Mouse (Mus musculus): ENCODE measurements at regions not wholly inside any gene's neighbourhood (a gene's known extent, or its start where the extent isn't known, plus 50 kb on each side); places are given as distances from the start of the nearest gene placed in this dataset.
"Not testable (repeated sequence)": the region's sequence is repeated elsewhere in the genome, so short reads cannot be mapped to it uniquely, and the experiment has no call there.

- no peak for DNase-seq
These were observed 52.2 kb downstream of the Rhob start for GRCm38 (mm10) chr12:8447612-8448011.

GRCm38 (mm10) chr12:8447025-8447424, 52.8 kb downstream of the Rhob start:
- no peak for DNase-seq

- no peak for DNase-seq
These were observed 54.6 kb downstream of the Rhob start for GRCm38 (mm10) chr12:8444975-8445853.

- DNase-seq, result no peak
These were observed 55.8 kb downstream of the Rhob start for GRCm38 (mm10) chr12:8443917-8444453.

- no peak for DNase-seq
These were observed 56.6 kb downstream of the Rhob start for GRCm38 (mm10) chr12:8443253-8443661.

GRCm38 (mm10) chr12:8441275-8441674, 58.5 kb downstream of the Rhob start:
- DNase-seq, result no peak

GRCm38 (mm10) chr12:8440373-8440772, 59.4 kb downstream of the Rhob start:
- no peak for DNase-seq

GRCm38 (mm10) chr12:8439957-8440356, 59.9 kb downstream of the Rhob start:
- no peak for DNase-seq

- no peak for DNase-seq
These were observed 60.3 kb downstream of the Rhob start for GRCm38 (mm10) chr12:8439486-8439885.

GRCm38 (mm10) chr12:8438638-8439037, 61.2 kb downstream of the Rhob start:
- DNase-seq, result no peak

GRCm38 (mm10) chr12:8436976-8437580, 62.7 kb downstream of the Rhob start:
- DNase-seq, result no peak

- no peak for DNase-seq
These were observed 63.3 kb downstream of the Rhob start for GRCm38 (mm10) chr12:8436553-8436952.

- DNase-seq, result not testable (repeated sequence)
These were observed 64.0 kb downstream of the Rhob start for GRCm38 (mm10) chr12:8435651-8436348.

- DNase-seq, result no peak
These were observed 71.4 kb downstream of the Rhob start for GRCm38 (mm10) chr12:8428228-8428990.

GRCm38 (mm10) chr12:8424515-8424914, 75.3 kb downstream of the Rhob start:
- DNase-seq, result no peak

- DNase-seq, result no peak
These were observed 77.1 kb downstream of the Rhob start for GRCm38 (mm10) chr12:8422676-8423075.

- no peak for DNase-seq
These were observed 78.6 kb downstream of the Rhob start for GRCm38 (mm10) chr12:8421271-8421567.

GRCm38 (mm10) chr12:8420511-8421270, 79.1 kb downstream of the Rhob start:
- DNase-seq, result no peak

GRCm38 (mm10) chr12:8418890-8419289, 80.9 kb downstream of the Rhob start:
- DNase-seq, result no peak

GRCm38 (mm10) chr12:8417127-8417790, 82.5 kb downstream of the Rhob start:
- DNase-seq, result no peak

GRCm38 (mm10) chr12:8412125-8412524, 87.7 kb downstream of the Rhob start:
- no peak for DNase-seq
